Mouse (Mus musculus): Measurements from ENCODE around the gene Tbkbp1.

GRCm38 (mm10) chr11:97181061-97181460 is 29.8 kb upstream of the Tbkbp1 start:
- TF ChIP-seq CTCF (conservative IDR thresholded peaks at IDR 0.05; ENCODE audit: low read length) (no peak), NANOG (IDR thresholded peaks at IDR 0.05; ENCODE audit: borderline replicate concordance, low read length) (no peak), POU5F1 (IDR thresholded peaks at IDR 0.05; ENCODE audit: borderline replicate concordance, low read length) (no peak)
